Comparison of ENCODE assay signal across 31 mouse cellular contexts in genomic region chr16:94064211-94064610, GRCm38 (mm10). TPM values are rescaled to one million over a fixed set of nuclear protein-coding genes. Genes with fewer than 3 reads are reported as not detected.
A peak's percentile ranks its signal among the peaks of the same experiment; 100 is the strongest.
DNase-seq lines count a peak whose midpoint lies in the region; ATAC-seq lines count a peak whose summit lies in the region.
"Had no signal": no experiment of that assay in that cellular context is flagged by ENCODE, and none has a peak within 500 bp of the region (broad histone marks: within the 10 kb centered on the region; RNA-seq: fewer than 3 reads in every experiment).

No protein-coding gene starts in this region.

- H3K4me3 ChIP-seq in limb, embryonic 11.5 days (ENCODE audit: low read depth, low read length): no peak overlapping the region
- H3K4me3 ChIP-seq in limb, embryonic 10.5 days: no peak overlapping the region
- H3K4me3 ChIP-seq in embryonic facial prominence, embryonic 10.5 days: no peak overlapping the region
- H3K4me3 ChIP-seq: heart, embryonic 12.5 days; hindbrain, embryonic 15.5 days; intestine, embryonic 15.5 days; left cerebral cortex, adult 2 months; liver, embryonic 13.5 days; midbrain, embryonic 15.5 days had no signal

- DNase-seq in embryo, embryonic 10 days (ENCODE audit: low spot score): peak; percentile 18
- no peak for DNase-seq in embryo, embryonic 9.5 days (ENCODE audit: extremely low spot score)
- DNase-seq in limb, embryonic 11.5 days (ENCODE audit: low spot score): peak; percentile 44
- no peak for DNase-seq in limb, embryonic 10.5 days (ENCODE audit: low spot score)
- peak; percentile 90 for DNase-seq in ES-CJ7 (ENCODE audit: low read depth, low spot score)
- DNase-seq in embryonic facial prominence, embryonic 10.5 days (ENCODE audit: low spot score): peak; percentile 65
- DNase-seq in urinary bladder, postnatal 25 days (ENCODE audit: low spot score): no peak
- DNase-seq: adrenal gland, postnatal 10 days; cerebellum, adult 8-10 months; cerebellum, postnatal 25 days; gastrocnemius, postnatal 36 days; heart, adult 18-20 months; kidney, adult 2 months; kidney, postnatal 36 days; liver, embryonic 13.5 days; lung, adult 18-20 months; lung, postnatal 14 days; right cerebral cortex, postnatal 25 days; thymus, postnatal 14 days had no signal

- H3K9me3 ChIP-seq in limb, embryonic 11.5 days (ENCODE audit: control insufficient read depth, low read length): peaks cover 3% of the 10 kb centered on the region; the same call in 1 of the 2 replicates
- peaks cover 5% of the 10 kb centered on the region for H3K9me3 ChIP-seq in limb, embryonic 10.5 days (replicated peaks)
- H3K9me3 ChIP-seq in embryonic facial prominence, embryonic 10.5 days: peaks cover 15% of the 10 kb centered on the region; the same call in 1 of the 2 replicates
- H3K9me3 ChIP-seq: heart, embryonic 12.5 days; hindbrain, embryonic 15.5 days; intestine, embryonic 15.5 days; midbrain, embryonic 15.5 days had no signal

- ATAC-seq in limb, embryonic 11.5 days (ENCODE audit: insufficient number of reproducible peaks, low FRiP score, low TSS enrichment, low read depth): no peak
- no peak for ATAC-seq in inflammation-experienced regulatory T-cells, adult 6 months
- ATAC-seq: forebrain, embryonic 14.5 days; intestine, embryonic 15.5 days; midbrain, embryonic 15.5 days had no signal

- H3K27me3 ChIP-seq in limb, embryonic 11.5 days (ENCODE audit: control insufficient read depth, insufficient read depth, low read length): 0 out of 2 replicates have a peak, but pooled peaks cover 9% of the 10 kb centered on the region
- peaks cover 71% of the 10 kb centered on the region for H3K27me3 ChIP-seq in limb, embryonic 10.5 days (ENCODE audit: low read depth, poor library complexity, severe bottlenecking)
- H3K27me3 ChIP-seq in embryonic facial prominence, embryonic 10.5 days (replicated peaks; ENCODE audit: low read depth, poor library complexity, severe bottlenecking): peaks cover 53% of the 10 kb centered on the region
- H3K27me3 ChIP-seq: CH12.LX; heart, embryonic 12.5 days; hindbrain, embryonic 15.5 days; intestine, embryonic 15.5 days; liver, embryonic 13.5 days; midbrain, embryonic 15.5 days had no signal

- no peak overlapping the region for H3K27ac ChIP-seq in limb, embryonic 11.5 days (replicated peaks; ENCODE audit: low read depth, low read length)
- H3K27ac ChIP-seq in limb, embryonic 10.5 days: no peak overlapping the region
- 0 out of 2 replicates have a peak overlapping the region, but pooled peaks have one; percentile 10 for H3K27ac ChIP-seq in embryonic facial prominence, embryonic 10.5 days (replicated peaks)
- H3K27ac ChIP-seq: hindbrain, embryonic 15.5 days; intestine, embryonic 15.5 days; left cerebral cortex, adult 2 months; liver, embryonic 13.5 days; midbrain, embryonic 15.5 days had no signal

- H3K4me2 ChIP-seq in limb, embryonic 11.5 days (ENCODE audit: low read depth, severe bottlenecking): no peak overlapping the region
- H3K4me2 ChIP-seq: heart, embryonic 12.5 days; hindbrain, embryonic 15.5 days; intestine, embryonic 15.5 days; liver, embryonic 13.5 days; midbrain, embryonic 15.5 days had no signal

- H3K36me3 ChIP-seq in limb, embryonic 11.5 days (ENCODE audit: control insufficient read depth, insufficient read depth, low read length): no peaks in the 10 kb centered on the region
- no peaks in the 10 kb centered on the region for H3K36me3 ChIP-seq in limb, embryonic 10.5 days
- H3K36me3 ChIP-seq in embryonic facial prominence, embryonic 10.5 days (replicated peaks): no peaks in the 10 kb centered on the region
- H3K36me3 ChIP-seq: heart, embryonic 12.5 days; hindbrain, embryonic 15.5 days; intestine, embryonic 15.5 days; liver, embryonic 13.5 days; midbrain, embryonic 15.5 days had no signal

- WGBS in limb, embryonic 11.5 days: 44% methylated on average over 9 of the region's 9 CpGs
- 55% methylated on average over 9 of the region's 9 CpGs for WGBS in limb, embryonic 10.5 days
- WGBS in embryonic facial prominence, embryonic 10.5 days: 43% methylated on average over 9 of the region's 9 CpGs

- no peak overlapping the region for H3K9ac ChIP-seq in limb, embryonic 11.5 days (ENCODE audit: low read length)
- H3K9ac ChIP-seq: heart, embryonic 12.5 days; hindbrain, embryonic 15.5 days; intestine, embryonic 15.5 days; liver, embryonic 13.5 days; midbrain, embryonic 15.5 days had no signal

- H3K4me1 ChIP-seq in limb, embryonic 11.5 days (ENCODE audit: control insufficient read depth, insufficient read depth, low read length): peaks cover 7% of the 10 kb centered on the region
- H3K4me1 ChIP-seq in limb, embryonic 10.5 days: peaks cover 27% of the 10 kb centered on the region
- H3K4me1 ChIP-seq in embryonic facial prominence, embryonic 10.5 days: peaks cover 16% of the 10 kb centered on the region
- H3K4me1 ChIP-seq: heart, embryonic 12.5 days; hindbrain, embryonic 15.5 days; intestine, embryonic 15.5 days; liver, embryonic 13.5 days; midbrain, embryonic 15.5 days had no signal

RNA-seq across cellular contexts. Expression of gene Sim2, which starts 20.5 kb away (rescaled TPM):
- polyA plus RNA-seq in limb, embryonic 11.5 days (2014; fragmentation: Nextera tagmentation; extraction: Ambion mirVana): 2.6 and 2.7 TPM in 2 replicates
- polyA plus RNA-seq in limb, embryonic 10.5 days (2016; fragmentation: Nextera tagmentation; extraction: Ambion mirVana): 2.2 and 2.9 TPM in 2 replicates
- polyA plus RNA-seq in embryonic facial prominence, embryonic 10.5 days (2016; fragmentation: Nextera tagmentation; extraction: Ambion mirVana): 0.87 and 1.5 TPM in 2 replicates
- polyA plus RNA-seq in inflammation-experienced regulatory T-cells, adult 6 months (2017; shearing (Covaris generic)): not detected
- polyA plus RNA-seq: heart, embryonic 12.5 days; heart, postnatal 0 days; intestine, embryonic 15.5 days; liver, embryonic 13.5 days; urinary bladder, adult 2 months had no signal

RNA-seq across cellular contexts. Expression of gene Cldn14, which starts 55.6 kb away (rescaled TPM):
- polyA plus RNA-seq in limb, embryonic 11.5 days (2014; fragmentation: Nextera tagmentation; extraction: Ambion mirVana): not detected in 2 replicates
- not detected in 2 replicates for polyA plus RNA-seq in limb, embryonic 10.5 days (2016; fragmentation: Nextera tagmentation; extraction: Ambion mirVana)
- polyA plus RNA-seq in embryonic facial prominence, embryonic 10.5 days (2016; fragmentation: Nextera tagmentation; extraction: Ambion mirVana): not detected in 2 replicates
- not detected for polyA plus RNA-seq in inflammation-experienced regulatory T-cells, adult 6 months (2017; shearing (Covaris generic))
- polyA plus RNA-seq: C2C12; forebrain, embryonic 14.5 days; heart, embryonic 12.5 days; heart, postnatal 0 days; hindbrain, embryonic 15.5 days; limb, embryonic 14.5 days; midbrain, embryonic 15.5 days; urinary bladder, adult 2 months had no signal

Comparison
In these comparisons a context has a peak if more than half of its experiments do, and no peak if none do; other contexts are left out.
1. DNase-seq: peak in embryo, embryonic 10 days (single experiment), limb, embryonic 11.5 days (single experiment), ES-CJ7 (single experiment) and embryonic facial prominence, embryonic 10.5 days (single experiment); none in embryo, embryonic 9.5 days (single experiment), limb, embryonic 10.5 days (single experiment) and urinary bladder, postnatal 25 days (single experiment).